Mouse (Mus musculus): ENCODE data around the gene Sergef. TPM values are rescaled to one million over a fixed set of nuclear protein-coding genes. Genes with fewer than 3 reads are reported as not detected.

Sergef gene
- polyA plus RNA-seq, 1 experiment from 2014 or later: 49.1 TPM

GRCm38 (mm10) chr7:46486761-46487160, 152.8 kb downstream of the Sergef start:
- Histone ChIP-seq H3K27ac (replicated peaks) (no peak overlapping the region), H3K27me3 (replicated peaks) (no peaks in the 10 kb centered on the region), H3K4me3 (replicated peaks) (no peak overlapping the region), H3K9me3 (replicated peaks) (no peaks in the 10 kb centered on the region), H3K4me2 (no peak overlapping the region), H3K36me3 (no peaks in the 10 kb centered on the region), H3K9ac (replicated peaks) (no peak overlapping the region), H3K4me1 (peaks cover 11% of the 10 kb centered on the region)
- ATAC-seq (ENCODE audit: low FRiP score): no peak
- 72% methylated on average over 5 of the region's 5 CpGs for WGBS

GRCm38 (mm10) chr7:46484223-46484622, 155.4 kb downstream of the Sergef start:
- no peak overlapping the region for H3K4me2 ChIP-seq
- no peak overlapping the region for H3K27ac ChIP-seq (replicated peaks)
- 87% methylated on average over 6 of the region's 6 CpGs for WGBS
- H3K4me1 ChIP-seq: peaks cover 18% of the 10 kb centered on the region
- H3K9ac ChIP-seq (replicated peaks): no peak overlapping the region
- H3K36me3 ChIP-seq: no peaks in the 10 kb centered on the region
- H3K9me3 ChIP-seq (replicated peaks): no peaks in the 10 kb centered on the region
- H3K27me3 ChIP-seq (replicated peaks): no peaks in the 10 kb centered on the region
- no peak overlapping the region for H3K4me3 ChIP-seq (replicated peaks)
- ATAC-seq (ENCODE audit: low FRiP score): no peak

DNA sequence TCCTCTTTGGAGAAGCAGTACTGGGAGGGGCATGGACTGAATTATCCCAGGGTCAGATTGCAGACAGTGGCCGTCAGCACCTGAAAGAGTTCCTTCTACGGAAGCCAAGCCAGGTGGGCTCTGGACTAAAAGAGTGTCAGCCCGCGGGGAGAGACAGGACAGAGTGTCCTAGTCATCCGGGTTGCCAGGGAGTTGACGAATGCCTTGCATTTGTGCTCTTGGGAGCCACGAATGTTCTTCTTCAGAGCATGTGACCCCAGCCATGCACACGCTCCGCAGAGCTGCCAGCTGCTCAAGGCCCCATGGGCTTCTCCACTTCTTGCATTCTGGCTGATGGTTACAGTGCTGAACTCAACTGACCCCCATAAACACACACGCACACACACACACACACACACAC, 156.6 kb downstream of the Sergef start:
- Histone ChIP-seq H3K4me1 (peaks cover 18% of the 10 kb centered on the region), H3K9me3 (replicated peaks) (no peaks in the 10 kb centered on the region), H3K9ac (replicated peaks) (no peak overlapping the region), H3K36me3 (no peaks in the 10 kb centered on the region), H3K27ac (replicated peaks) (peak overlapping the region; percentile 15; the same call in 1 of the 2 replicates), H3K27me3 (replicated peaks) (no peaks in the 10 kb centered on the region), H3K4me3 (replicated peaks) (no peak overlapping the region), H3K4me2 (no peak overlapping the region)
- 0 out of 2 replicates have a peak, but pooled peaks have one; percentile 22 for ATAC-seq (ENCODE audit: low FRiP score)
- 41% methylated on average over 10 of the region's 10 CpGs for WGBS

- Histone ChIP-seq H3K27me3 (replicated peaks) (no peaks in the 10 kb centered on the region), H3K36me3 (no peaks in the 10 kb centered on the region), H3K4me1 (peaks cover 18% of the 10 kb centered on the region), H3K9me3 (replicated peaks) (no peaks in the 10 kb centered on the region), H3K9ac (replicated peaks) (no peak overlapping the region), H3K4me2 (no peak overlapping the region), H3K27ac (replicated peaks) (no peak overlapping the region), H3K4me3 (replicated peaks) (no peak overlapping the region)
- ATAC-seq (ENCODE audit: low FRiP score): peak; percentile 29; the same call in 1 of the 2 replicates
- 76% methylated on average over 2 of the region's 2 CpGs for WGBS
Observed at GRCm38 (mm10) chr7:46482099-46482531, 157.5 kb downstream of the Sergef start.

DNA sequence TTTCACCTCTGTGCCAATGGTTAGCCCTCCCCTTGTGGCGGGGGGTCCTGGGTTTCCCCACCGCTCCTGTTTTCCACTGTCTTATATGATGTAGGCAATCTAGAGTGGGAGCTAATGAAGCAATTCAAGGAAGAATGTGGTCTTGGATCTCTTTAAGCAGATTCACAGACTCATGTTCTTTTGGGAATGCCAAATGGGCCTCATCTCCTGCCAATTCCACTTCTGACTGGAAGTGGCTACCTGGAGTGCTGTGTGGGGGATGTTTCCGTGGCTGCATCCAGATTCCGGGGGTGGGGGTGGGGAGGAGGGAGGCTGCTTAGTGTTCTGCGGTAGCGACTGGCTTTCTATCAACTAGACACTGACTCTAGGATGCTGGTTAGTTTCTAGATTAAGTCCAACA, 159.8 kb downstream of the Sergef start:
- Histone ChIP-seq H3K9ac (replicated peaks) (no peak overlapping the region), H3K4me1 (peaks cover 20% of the 10 kb centered on the region), H3K36me3 (no peaks in the 10 kb centered on the region), H3K9me3 (replicated peaks) (no peaks in the 10 kb centered on the region), H3K27me3 (replicated peaks) (no peaks in the 10 kb centered on the region), H3K27ac (replicated peaks) (peak overlapping the region; percentile 58; the same call in 1 of the 2 replicates), H3K4me3 (replicated peaks) (no peak overlapping the region), H3K4me2 (no peak overlapping the region)
- 53% methylated on average over 6 of the region's 6 CpGs for WGBS
- no peak for ATAC-seq (ENCODE audit: low FRiP score)

GRCm38 (mm10) chr7:46477456-46477855, 162.2 kb downstream of the Sergef start:
- H3K4me2 ChIP-seq: no peak overlapping the region
- no peaks in the 10 kb centered on the region for H3K9me3 ChIP-seq (replicated peaks)
- no peaks in the 10 kb centered on the region for H3K27me3 ChIP-seq (replicated peaks)
- H3K4me1 ChIP-seq: peaks cover 35% of the 10 kb centered on the region
- no peaks in the 10 kb centered on the region for H3K36me3 ChIP-seq
- H3K9ac ChIP-seq (replicated peaks): no peak overlapping the region
- 91% methylated on average over 3 of the region's 3 CpGs for WGBS
- no peak overlapping the region for H3K4me3 ChIP-seq (replicated peaks)
- no peak overlapping the region for H3K27ac ChIP-seq (replicated peaks)
- ATAC-seq (ENCODE audit: low FRiP score): no peak

- Histone ChIP-seq H3K4me3 (replicated peaks) (no peak overlapping the region), H3K27me3 (replicated peaks) (no peaks in the 10 kb centered on the region), H3K27ac (replicated peaks) (no peak overlapping the region), H3K9me3 (replicated peaks) (no peaks in the 10 kb centered on the region), H3K9ac (replicated peaks) (no peak overlapping the region), H3K4me2 (no peak overlapping the region), H3K36me3 (no peaks in the 10 kb centered on the region), H3K4me1 (peaks cover 36% of the 10 kb centered on the region)
- WGBS: 31% methylated on average over 5 of the region's 5 CpGs
- no peak for ATAC-seq (ENCODE audit: low FRiP score)
Observed at GRCm38 (mm10) chr7:46475464-46475863, 164.1 kb downstream of the Sergef start.

DNA sequence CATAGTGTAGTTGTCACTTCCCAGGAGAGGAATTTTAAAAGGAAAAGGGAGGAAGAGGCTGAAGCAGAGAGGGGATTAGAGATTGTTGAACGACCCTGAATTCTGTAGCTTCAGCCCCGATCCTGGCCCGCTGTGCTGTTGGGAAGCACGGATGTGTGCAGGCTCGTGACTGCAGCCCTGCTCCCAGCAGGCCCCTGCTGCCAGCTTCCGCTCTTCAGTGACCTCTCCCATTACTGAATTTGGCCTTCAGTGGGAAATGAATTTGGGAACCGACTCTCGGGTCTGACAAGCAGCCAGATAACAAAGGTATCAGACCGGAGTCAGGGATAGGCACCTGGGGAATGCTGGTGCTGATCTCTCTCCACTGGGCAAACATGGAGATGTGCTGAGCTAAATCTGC, 166.5 kb downstream of the Sergef start:
- ATAC-seq (ENCODE audit: low FRiP score): no peak
- Histone ChIP-seq H3K36me3 (no peaks in the 10 kb centered on the region), H3K4me2 (no peak overlapping the region), H3K4me1 (peaks cover 29% of the 10 kb centered on the region), H3K27ac (replicated peaks) (peak overlapping the region; percentile 63), H3K4me3 (replicated peaks) (no peak overlapping the region), H3K27me3 (replicated peaks) (no peaks in the 10 kb centered on the region), H3K9ac (replicated peaks) (no peak overlapping the region), H3K9me3 (replicated peaks) (no peaks in the 10 kb centered on the region)
- 30% methylated on average over 9 of the region's 9 CpGs for WGBS

DNA sequence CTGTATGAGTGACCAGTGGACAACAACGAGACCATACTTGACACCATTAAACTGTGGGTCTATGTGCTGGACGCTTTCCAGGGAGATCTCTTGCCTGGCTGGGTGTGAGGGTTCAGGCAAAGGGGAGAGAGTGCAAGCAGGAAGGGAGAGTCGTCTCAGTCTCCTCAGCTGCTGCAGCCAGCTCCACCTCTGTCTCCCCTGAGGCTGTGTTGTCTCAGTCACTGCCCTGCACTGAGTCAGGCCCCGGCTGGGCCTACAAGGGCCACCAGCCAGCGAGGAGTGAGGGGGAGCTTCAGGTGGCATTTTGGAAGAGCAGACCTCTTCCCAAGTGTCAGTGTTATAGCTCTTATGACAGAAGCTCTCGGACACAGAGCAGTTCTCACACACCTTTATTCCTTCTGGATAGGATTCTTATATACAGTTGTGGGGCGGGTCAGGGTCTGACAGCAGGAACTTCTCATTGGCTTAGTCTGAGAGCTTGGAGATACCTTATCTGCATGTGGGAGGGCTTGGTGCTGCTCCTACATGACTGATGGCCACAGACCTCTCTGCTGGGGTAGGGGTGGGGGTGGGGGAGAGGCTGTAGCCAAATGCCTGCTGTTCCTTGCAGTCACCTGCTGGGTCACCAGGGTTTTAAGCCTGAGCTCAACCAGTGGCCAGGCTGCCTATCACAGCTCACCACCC, 168.4 kb downstream of the Sergef start:
- no peak overlapping the region for H3K4me3 ChIP-seq (replicated peaks)
- no peak for ATAC-seq (ENCODE audit: low FRiP score)
- H3K27me3 ChIP-seq (replicated peaks): no peaks in the 10 kb centered on the region
- no peak overlapping the region for H3K4me2 ChIP-seq
- H3K27ac ChIP-seq (replicated peaks): no peak overlapping the region
- no peaks in the 10 kb centered on the region for H3K9me3 ChIP-seq (replicated peaks)
- peaks cover 35% of the 10 kb centered on the region for H3K4me1 ChIP-seq
- 72% methylated on average over 7 of the region's 7 CpGs for WGBS
- no peak overlapping the region for H3K9ac ChIP-seq (replicated peaks)
- H3K36me3 ChIP-seq: no peaks in the 10 kb centered on the region

- WGBS: 85% methylated on average over 3 of the region's 3 CpGs
- Histone ChIP-seq H3K4me1 (peaks cover 32% of the 10 kb centered on the region), H3K27me3 (replicated peaks) (no peaks in the 10 kb centered on the region), H3K9me3 (replicated peaks) (no peaks in the 10 kb centered on the region), H3K4me2 (no peak overlapping the region), H3K4me3 (replicated peaks) (no peak overlapping the region), H3K36me3 (no peaks in the 10 kb centered on the region), H3K27ac (replicated peaks) (no peak overlapping the region), H3K9ac (replicated peaks) (no peak overlapping the region)
- ATAC-seq (ENCODE audit: low FRiP score): no peak
Observed at GRCm38 (mm10) chr7:46469542-46469941, 170.1 kb downstream of the Sergef start.

DNA sequence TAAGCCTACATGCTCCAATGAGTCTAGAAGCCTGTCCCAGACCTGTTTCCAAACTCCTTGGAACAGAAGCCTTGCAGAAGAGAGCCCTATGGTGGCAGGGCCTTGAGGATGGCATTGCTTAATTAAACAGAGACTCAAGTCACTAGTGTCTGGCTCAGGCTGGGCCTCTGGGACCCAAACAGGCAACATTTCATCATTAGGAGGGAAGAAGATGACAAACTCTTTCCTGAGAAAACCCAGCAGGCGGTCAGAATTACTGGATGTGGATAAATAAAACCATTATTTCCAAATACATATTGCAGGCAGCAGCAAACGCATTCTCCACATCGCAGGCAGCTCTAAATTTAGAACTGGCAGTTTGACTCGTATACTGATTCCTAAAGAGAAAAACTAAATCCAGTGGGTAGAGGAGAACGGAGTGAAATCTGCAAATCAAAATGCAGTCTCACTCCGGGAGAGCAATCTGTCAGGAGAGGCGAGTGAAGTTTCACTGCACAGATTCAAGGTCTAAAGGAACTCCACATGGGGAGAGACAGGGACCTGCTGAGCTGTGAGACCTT, 173.1 kb downstream of the Sergef start:
- H3K4me2 ChIP-seq: no peak overlapping the region
- H3K4me3 ChIP-seq (replicated peaks): no peak overlapping the region
- H3K27me3 ChIP-seq (replicated peaks): no peaks in the 10 kb centered on the region
- peak overlapping the region; percentile 6 for H3K27ac ChIP-seq (replicated peaks)
- no peak overlapping the region for H3K9ac ChIP-seq (replicated peaks)
- 52% methylated on average over 7 of the region's 7 CpGs for WGBS
- peaks cover 12% of the 10 kb centered on the region; the same call in 1 of the 2 replicates for H3K4me1 ChIP-seq
- no peak for ATAC-seq (ENCODE audit: low FRiP score)
- no peaks in the 10 kb centered on the region for H3K9me3 ChIP-seq (replicated peaks)
- H3K36me3 ChIP-seq: no peaks in the 10 kb centered on the region

DNA sequence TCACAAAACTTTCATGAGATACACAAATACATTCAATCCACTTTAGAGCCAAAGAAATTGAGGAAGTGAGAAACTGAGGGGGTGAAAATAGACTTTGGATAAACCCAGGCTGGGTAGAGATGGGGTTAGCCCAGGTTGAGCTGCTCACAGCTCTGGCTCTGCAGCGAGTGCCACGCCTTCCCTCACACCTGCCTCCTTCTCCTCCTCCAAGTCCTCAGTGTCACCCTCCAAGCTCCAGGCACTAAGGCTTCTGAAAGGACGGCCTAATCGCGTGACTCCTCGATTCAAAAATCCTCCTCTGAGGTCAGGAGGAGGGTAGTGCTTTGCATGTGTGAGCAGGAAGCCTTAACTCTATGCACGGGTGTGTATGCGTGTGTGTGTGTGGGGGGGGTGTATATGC, 176.5 kb downstream of the Sergef start:
- H3K9ac ChIP-seq (replicated peaks): no peak overlapping the region
- H3K27me3 ChIP-seq (replicated peaks): no peaks in the 10 kb centered on the region
- H3K4me3 ChIP-seq (replicated peaks): no peak overlapping the region
- H3K36me3 ChIP-seq: no peaks in the 10 kb centered on the region
- no peaks in the 10 kb centered on the region for H3K9me3 ChIP-seq (replicated peaks)
- H3K27ac ChIP-seq (replicated peaks): no peak overlapping the region
- peaks cover 24% of the 10 kb centered on the region for H3K4me1 ChIP-seq
- no peak for ATAC-seq (ENCODE audit: low FRiP score)
- WGBS: 86% methylated on average over 8 of the region's 8 CpGs
- no peak overlapping the region for H3K4me2 ChIP-seq

Measured in neural tube, embryonic 15.5 days (tissue).